Mouse (Mus musculus): ENCODE data around the gene Usp16.

Gene Usp16

GRCm38 (mm10) chr16:87454419-87455179 is at the start of gene Usp16:
Gene Usp16 (plus strand): TSS chr16:87454703.
- in situ Hi-C loops (cut with MboI; ENCODE audit: low pct_unique_long_range_greater_than_20kb in 1 of 2, low sequenced_read_pairs in 2 of 2, unreplicated experiment in 1 of 2): no loop called here

GRCm38 (mm10) chr16:87405001-87405400 is 49.5 kb upstream of the Usp16 start:
- in situ Hi-C loops (cut with MboI; ENCODE audit: low pct_unique_long_range_greater_than_20kb in 1 of 2, low sequenced_read_pairs in 2 of 2, unreplicated experiment in 1 of 2): no loop called here

- in situ Hi-C loops (cut with MboI; ENCODE audit: low pct_unique_long_range_greater_than_20kb in 1 of 2, low sequenced_read_pairs in 2 of 2, unreplicated experiment in 1 of 2): no loop called here
These were observed 33.8 kb upstream of the Usp16 start for GRCm38 (mm10) chr16:87420662-87421061.

GRCm38 (mm10) chr16:87427516-87427915 is 27.0 kb upstream of the Usp16 start:
- in situ Hi-C loops (cut with MboI; ENCODE audit: low pct_unique_long_range_greater_than_20kb in 1 of 2, low sequenced_read_pairs in 2 of 2, unreplicated experiment in 1 of 2): no loop called here

- in situ Hi-C loops (cut with MboI; ENCODE audit: low pct_unique_long_range_greater_than_20kb in 1 of 2, low sequenced_read_pairs in 2 of 2, unreplicated experiment in 1 of 2): no loop called here
These were observed 22.3 kb upstream of the Usp16 start, which contains the start of gene Ltn1 for GRCm38 (mm10) chr16:87432033-87432814. Gene Ltn1 (minus strand): TSS chr16:87432612.

- in situ Hi-C loops (cut with MboI; ENCODE audit: low pct_unique_long_range_greater_than_20kb in 1 of 2, low sequenced_read_pairs in 2 of 2, unreplicated experiment in 1 of 2): no loop called here
These were observed 20.2 kb upstream of the Usp16 start for GRCm38 (mm10) chr16:87434266-87434665.

GRCm38 (mm10) chr16:87434946-87435345 is 19.6 kb upstream of the Usp16 start:
- in situ Hi-C loops (cut with MboI; ENCODE audit: low pct_unique_long_range_greater_than_20kb in 1 of 2, low sequenced_read_pairs in 2 of 2, unreplicated experiment in 1 of 2): no loop called here

- in situ Hi-C loops (cut with MboI; ENCODE audit: low pct_unique_long_range_greater_than_20kb in 1 of 2, low sequenced_read_pairs in 2 of 2, unreplicated experiment in 1 of 2): no loop called here
These were observed 18.9 kb upstream of the Usp16 start for GRCm38 (mm10) chr16:87435411-87436205.

- in situ Hi-C loops (cut with MboI; ENCODE audit: low pct_unique_long_range_greater_than_20kb in 1 of 2, low sequenced_read_pairs in 2 of 2, unreplicated experiment in 1 of 2): no loop called here
These were observed 17.4 kb upstream of the Usp16 start for GRCm38 (mm10) chr16:87437096-87437495.

GRCm38 (mm10) chr16:87438697-87439096 is 15.8 kb upstream of the Usp16 start:
- in situ Hi-C loops (cut with MboI; ENCODE audit: low pct_unique_long_range_greater_than_20kb in 1 of 2, low sequenced_read_pairs in 2 of 2, unreplicated experiment in 1 of 2): no loop called here

GRCm38 (mm10) chr16:87440184-87440686 is 14.3 kb upstream of the Usp16 start, which contains the start of gene Rwdd2b:
Gene Rwdd2b (minus strand): TSS chr16:87440573.
- in situ Hi-C loops (cut with MboI; ENCODE audit: low pct_unique_long_range_greater_than_20kb in 1 of 2, low sequenced_read_pairs in 2 of 2, unreplicated experiment in 1 of 2): no loop called here

- in situ Hi-C loops (cut with MboI; ENCODE audit: low pct_unique_long_range_greater_than_20kb in 1 of 2, low sequenced_read_pairs in 2 of 2, unreplicated experiment in 1 of 2): no loop called here
These were observed 13.4 kb upstream of the Usp16 start for GRCm38 (mm10) chr16:87441089-87441488.

GRCm38 (mm10) chr16:87442291-87442690 is 12.2 kb upstream of the Usp16 start:
- in situ Hi-C loops (cut with MboI; ENCODE audit: low pct_unique_long_range_greater_than_20kb in 1 of 2, low sequenced_read_pairs in 2 of 2, unreplicated experiment in 1 of 2): no loop called here

- in situ Hi-C loops (cut with MboI; ENCODE audit: low pct_unique_long_range_greater_than_20kb in 1 of 2, low sequenced_read_pairs in 2 of 2, unreplicated experiment in 1 of 2): no loop called here
These were observed 11.3 kb upstream of the Usp16 start for GRCm38 (mm10) chr16:87443245-87443644.

GRCm38 (mm10) chr16:87444071-87444470 is 10.4 kb upstream of the Usp16 start:
- in situ Hi-C loops (cut with MboI; ENCODE audit: low pct_unique_long_range_greater_than_20kb in 1 of 2, low sequenced_read_pairs in 2 of 2, unreplicated experiment in 1 of 2): no loop called here

GRCm38 (mm10) chr16:87445110-87445509 is 9.4 kb upstream of the Usp16 start:
- in situ Hi-C loops (cut with MboI; ENCODE audit: low pct_unique_long_range_greater_than_20kb in 1 of 2, low sequenced_read_pairs in 2 of 2, unreplicated experiment in 1 of 2): no loop called here

- in situ Hi-C loops (cut with MboI; ENCODE audit: low pct_unique_long_range_greater_than_20kb in 1 of 2, low sequenced_read_pairs in 2 of 2, unreplicated experiment in 1 of 2): no loop called here
These were observed 9.0 kb upstream of the Usp16 start for GRCm38 (mm10) chr16:87445528-87445927.

GRCm38 (mm10) chr16:87453226-87453625 is 1.3 kb upstream of the Usp16 start:
- in situ Hi-C loops (cut with MboI; ENCODE audit: low pct_unique_long_range_greater_than_20kb in 1 of 2, low sequenced_read_pairs in 2 of 2, unreplicated experiment in 1 of 2): no loop called here

- in situ Hi-C loops (cut with MboI; ENCODE audit: low pct_unique_long_range_greater_than_20kb in 1 of 2, low sequenced_read_pairs in 2 of 2, unreplicated experiment in 1 of 2): no loop called here
These were observed 693 bp downstream of the Usp16 start for GRCm38 (mm10) chr16:87455180-87455611.
